Mouse (Mus musculus) heart, postnatal 25 days (tissue): ENCODE results near the gene Fam45a. TPM values are rescaled to one million over a fixed set of nuclear protein-coding genes. Genes with fewer than 3 reads are reported as not detected.

ENCODE experiments used
- DNase-seq: peaks from one replicate; pipeline ENCODE4 v3.0.0; 2022; ENCODE audit warnings: low spot score
- intact Hi-C: fragments of 180-260 bp; cut with DNase I; formaldehyde crosslinking; loops from one replicate; pipeline ENCODE4 v1.15.1; 2025
- total RNA-seq, 2 experiments: library from RNA; stranded (reverse); gene quantifications; 2 replicates each; pipeline ENCODE4 v1.2.3; 2021

Gene Fam45a
- total RNA-seq = 10 to 100 TPM; 15.5 to 17.6 TPM

GRCm38 (mm10) chr19:60811098-60812035 is at the start of gene Fam45a:
Fam45a (plus strand) TSS chr19:60811585.
- DNase-seq = peak; percentile 84
- intact Hi-C loops = loop anchor here (2.0 kb wide), 1 partner anchor 19 kb away; no protein-coding TSS in a partner anchor

DNA sequence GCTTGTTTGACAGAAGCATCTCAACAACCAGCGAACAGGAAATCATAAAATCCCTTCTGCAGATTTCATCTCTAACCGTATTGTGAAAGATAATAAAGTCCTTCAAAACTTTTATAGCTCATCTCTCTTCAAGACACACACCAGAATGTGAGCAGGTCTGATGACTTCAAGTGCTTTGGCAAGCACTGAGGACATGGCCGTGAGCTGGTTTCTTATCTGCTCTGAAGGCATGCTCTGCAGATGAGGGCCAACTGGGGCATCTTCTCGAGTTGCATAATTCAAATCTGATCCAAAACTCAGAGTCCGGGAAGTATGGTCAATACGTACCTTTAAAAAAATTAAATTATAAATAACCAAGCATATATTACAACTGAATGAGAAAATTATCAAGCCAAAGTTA is 38.0 kb upstream of the Fam45a start:
- intact Hi-C loops = no loop called here
- DNase-seq = no peak

DNA sequence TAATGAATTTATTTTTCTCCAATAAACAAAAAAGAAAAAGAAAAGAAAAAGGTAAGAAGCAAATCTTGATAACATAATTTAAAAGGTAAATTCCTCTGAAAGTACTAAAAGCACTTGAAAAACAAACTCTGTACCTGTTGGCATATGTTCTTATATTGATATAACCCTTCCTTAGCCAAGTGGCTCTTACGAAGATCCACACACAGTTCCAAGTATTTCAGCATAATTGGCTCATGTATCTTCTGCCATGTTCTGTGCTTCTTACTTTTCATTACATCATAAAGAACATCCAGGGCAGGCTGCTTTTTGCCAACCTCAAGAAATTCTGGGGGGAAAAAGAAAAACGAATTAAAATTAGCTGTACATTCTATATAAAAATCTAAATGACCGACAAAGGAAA is 29.4 kb upstream of the Fam45a start:
- intact Hi-C loops = no loop called here

DNA sequence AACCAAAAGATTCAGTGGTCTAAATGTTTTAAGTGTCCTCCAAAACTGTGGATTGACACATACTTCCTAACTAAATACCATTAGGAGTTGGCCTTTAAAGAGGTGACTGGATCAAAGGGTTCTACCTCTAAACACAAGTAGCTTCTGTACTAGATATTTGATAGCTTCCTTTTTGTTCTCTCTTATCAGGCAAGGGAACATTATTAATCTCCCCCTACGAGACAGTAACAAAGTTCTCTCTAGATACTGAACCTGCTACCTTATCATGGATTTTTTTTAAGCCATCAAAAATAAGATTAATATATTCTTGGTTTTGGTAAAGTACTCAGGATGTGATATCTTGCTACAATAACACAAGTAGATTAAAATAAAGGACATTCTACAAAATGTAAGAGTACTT is 26.7 kb upstream of the Fam45a start:
- DNase-seq = no peak
- intact Hi-C loops = no loop called here

More for the DNA sequence above, 29.4 kb upstream of the Fam45a start:
- DNase-seq = no peak

GRCm38 (mm10) chr19:60787465-60788150 is 23.8 kb upstream of the Fam45a start:
- intact Hi-C loops = no loop called here
- DNase-seq = no peak

GRCm38 (mm10) chr19:60788214-60788960 is 23.0 kb upstream of the Fam45a start:
- intact Hi-C loops = no loop called here
- DNase-seq = no peak

GRCm38 (mm10) chr19:60789452-60789851 is 21.9 kb upstream of the Fam45a start:
- no peak for DNase-seq
- intact Hi-C loops = no loop called here

- peak; percentile 25 for DNase-seq
- intact Hi-C loops = no loop called here
These were observed 21.4 kb upstream of the Fam45a start for GRCm38 (mm10) chr19:60789919-60790506.

DNA sequence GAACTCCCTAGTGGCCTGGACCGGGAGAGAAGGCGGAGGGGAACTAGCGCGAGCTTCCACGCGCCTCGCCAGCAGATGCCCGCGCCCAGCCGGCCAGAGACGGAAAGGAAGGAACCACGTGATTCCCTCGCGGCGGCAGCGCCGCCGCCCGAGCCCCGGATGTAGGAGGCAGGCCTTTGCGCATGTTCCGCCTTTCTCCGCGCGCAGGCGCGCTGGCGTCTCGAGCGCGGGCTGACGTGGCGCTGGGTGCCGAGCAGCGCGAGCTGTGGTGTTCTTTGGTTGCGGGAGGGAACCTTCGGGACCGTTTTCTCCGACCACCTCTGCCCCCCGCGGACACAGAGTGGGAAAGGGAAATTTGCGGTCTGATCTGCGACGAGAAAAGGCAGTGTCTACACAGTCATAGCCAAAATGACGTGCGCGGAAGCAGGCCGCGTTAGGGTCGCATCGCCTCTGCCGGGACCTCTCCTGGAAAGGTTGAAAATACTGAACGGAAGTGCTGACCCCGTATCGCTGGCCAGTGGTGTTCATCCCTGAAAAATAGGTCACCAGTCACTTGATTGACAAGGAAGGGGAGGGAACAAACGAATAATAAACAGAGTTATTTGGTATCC is 20.7 kb upstream of the Fam45a start, which contains the start of gene Eif3a:
TSS of gene Eif3a (minus strand) at position 108 of the 611 bp plus-strand sequence.
- intact Hi-C loops = no loop called here
- peak; percentile 91 for DNase-seq

DNA sequence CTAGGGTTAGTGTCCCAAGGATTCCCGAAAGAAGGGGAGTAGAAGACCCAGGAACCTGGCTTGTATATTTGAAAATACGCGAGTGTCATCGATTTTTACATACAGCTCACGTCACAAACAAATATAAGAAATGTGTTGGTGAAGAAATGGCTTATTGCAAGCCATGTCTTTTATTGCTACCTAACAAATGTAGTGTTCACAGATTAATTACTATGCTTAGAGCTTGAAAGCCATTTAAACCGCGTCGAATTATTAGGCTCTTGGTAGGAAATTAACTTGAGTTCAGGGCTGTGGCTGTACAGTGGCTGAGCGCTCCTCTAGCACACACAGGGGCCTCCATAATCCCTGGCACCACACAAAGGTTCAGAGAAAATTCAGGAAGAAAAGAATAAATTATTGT is 20.2 kb upstream of the Fam45a start:
- intact Hi-C loops = no loop called here
- DNase-seq = no peak

- no peak for DNase-seq
- intact Hi-C loops = loop anchor here (2.0 kb wide), 1 partner anchor 18 kb away; the partner anchor contains the start of gene Fam45a
These were observed 18.1 kb upstream of the Fam45a start for GRCm38 (mm10) chr19:60793170-60793707.

DNA sequence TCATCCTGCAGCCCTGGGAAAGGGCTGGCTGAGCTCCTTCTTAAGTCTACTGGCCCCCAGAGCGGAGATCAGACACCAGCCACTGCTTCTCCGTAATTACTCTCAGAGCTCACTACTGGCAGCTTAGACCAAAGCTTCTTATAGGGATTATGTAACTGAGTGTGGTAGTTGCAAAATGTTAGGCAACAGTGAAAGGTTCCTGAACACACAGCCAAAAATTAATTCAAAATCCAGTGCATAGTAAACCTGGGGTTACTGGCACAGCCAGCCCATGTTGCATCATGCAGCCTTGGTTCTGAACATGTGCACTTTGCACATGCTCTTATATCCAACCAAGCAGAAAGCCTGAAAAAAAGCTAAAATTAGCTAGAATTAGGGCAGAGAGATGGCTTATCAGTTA is 16.1 kb upstream of the Fam45a start:
- intact Hi-C loops = no loop called here
- no peak for DNase-seq

GRCm38 (mm10) chr19:60797415-60797814 is 14.0 kb upstream of the Fam45a start:
- DNase-seq = no peak
- intact Hi-C loops = no loop called here

DNA sequence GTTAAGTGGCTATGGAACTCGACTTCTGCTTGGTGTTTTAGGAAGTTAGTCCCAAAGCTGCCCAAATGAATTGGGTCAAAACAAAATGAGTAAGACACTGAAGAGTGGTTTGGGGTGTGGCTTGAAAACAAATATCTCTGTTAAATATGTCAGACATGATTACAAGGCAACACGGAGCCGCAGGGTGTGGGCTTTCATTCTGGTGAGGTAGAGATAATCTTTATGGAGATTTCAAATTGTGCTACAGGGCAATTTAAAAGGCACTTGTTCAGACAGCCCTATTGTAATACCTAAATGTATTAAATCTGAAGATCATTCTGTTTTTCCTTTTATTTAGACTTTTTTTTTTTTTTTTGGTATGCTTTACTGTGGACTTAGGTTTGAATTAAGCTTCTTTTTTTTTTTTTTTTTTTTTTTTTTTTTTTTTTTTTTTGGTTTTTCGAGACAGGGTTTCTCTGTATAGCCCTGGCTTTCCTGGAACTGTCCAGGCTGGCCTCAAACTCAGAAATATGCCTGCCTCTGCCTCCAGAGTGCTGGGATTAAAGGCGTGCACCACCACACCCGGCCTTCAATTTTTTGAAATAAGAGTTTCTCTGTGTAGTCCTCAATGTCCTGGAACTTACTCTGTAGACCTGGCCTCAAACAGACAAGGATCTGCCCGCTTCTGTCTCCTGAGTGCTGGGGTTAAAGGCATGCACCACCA is 11.4 kb upstream of the Fam45a start:
- intact Hi-C loops = no loop called here

DNA sequence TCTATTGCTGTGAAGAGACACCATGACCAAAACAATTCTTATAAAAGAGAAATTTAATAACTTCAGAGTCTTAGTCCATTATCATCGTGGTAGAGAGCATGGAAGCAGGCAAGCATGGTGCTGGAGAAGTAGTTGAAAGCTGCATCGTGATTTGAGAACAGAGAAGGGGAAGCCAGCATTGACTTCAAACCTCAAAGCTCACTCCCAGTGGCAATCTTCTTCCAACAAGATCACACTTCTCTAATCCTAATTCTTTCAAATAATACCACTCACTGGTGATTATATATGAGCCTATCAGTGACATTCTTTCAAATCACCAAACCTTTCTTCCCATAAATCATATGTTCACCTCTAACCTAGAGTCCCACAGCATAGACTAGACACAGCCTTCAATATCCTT is 6.5 kb upstream of the Fam45a start:
- intact Hi-C loops = no loop called here
- DNase-seq = no peak

More for the DNA sequence above, 11.4 kb upstream of the Fam45a start:
- DNase-seq = no peak

DNA sequence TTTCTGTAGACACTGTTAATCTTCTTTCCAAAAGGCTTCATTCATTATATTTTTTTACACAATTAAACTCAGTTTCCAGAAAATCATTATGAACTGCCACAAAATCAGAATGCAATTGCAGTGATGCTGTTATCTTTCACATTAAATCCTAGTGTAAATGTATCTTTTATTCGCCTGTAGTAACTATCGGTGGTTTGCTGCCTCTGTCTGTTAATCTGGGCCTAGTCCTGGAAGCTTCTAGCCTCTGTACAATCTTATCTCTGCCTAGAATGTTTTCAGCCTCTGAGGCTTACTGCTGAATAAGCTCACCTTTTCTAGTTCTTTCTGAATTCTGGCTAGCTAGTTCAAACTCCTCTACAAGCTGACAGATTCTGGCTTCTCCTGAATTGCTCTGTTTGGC is 1.5 kb upstream of the Fam45a start:
- DNase-seq = no peak
- intact Hi-C loops = loop anchor here (2.0 kb wide), 1 partner anchor 17 kb away; no protein-coding TSS in a partner anchor

- no peak for DNase-seq
- intact Hi-C loops = no loop called here
These were observed 628 bp downstream of the Fam45a start for GRCm38 (mm10) chr19:60812036-60812389.

- DNase-seq = no peak
- intact Hi-C loops = no loop called here
These were observed 1.7 kb downstream of the Fam45a start for GRCm38 (mm10) chr19:60813133-60813532.

DNA sequence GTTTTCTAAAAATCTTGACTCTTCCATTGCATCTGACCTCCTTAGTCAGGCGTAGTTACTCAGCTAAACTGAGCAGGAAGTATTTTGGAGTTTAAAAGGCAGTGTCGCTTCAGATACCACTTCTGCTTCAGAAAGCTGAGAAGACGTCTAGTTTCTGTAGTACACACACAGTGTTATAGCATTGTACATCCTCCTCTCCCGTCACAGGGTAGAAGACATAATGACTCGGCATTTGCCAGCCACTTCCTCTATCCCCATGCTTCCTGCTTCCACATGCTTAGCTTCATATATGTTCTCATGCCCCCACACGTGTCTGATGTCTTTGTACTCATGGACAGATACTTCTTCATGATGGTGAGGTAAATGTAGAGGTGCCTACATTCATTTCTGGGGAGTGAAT is 7.3 kb downstream of the Fam45a start:
- no peak for DNase-seq
- intact Hi-C loops = no loop called here
